Mouse (Mus musculus) lung, adult 2 months (tissue): ENCODE measurements around the gene Ddx25.

Source experiments
- CTCF ChIP-seq: fragments of 200-500 bp; IDR thresholded peaks from 2 replicates; pipeline ENCODE4 v1.5.1; 2011; ENCODE audit warnings: mild to moderate bottlenecking, low read length, control low read depth; ENCODE audit not compliant: insufficient read depth
- POLR2A ChIP-seq: fragments of 200-500 bp; IDR thresholded peaks from 2 replicates; pipeline ENCODE4 v1.6.1; 2011; ENCODE audit warnings: low read depth, mild to moderate bottlenecking, control low read depth, low read length, borderline replicate concordance; ENCODE audit errors: extremely low read depth

DNA sequence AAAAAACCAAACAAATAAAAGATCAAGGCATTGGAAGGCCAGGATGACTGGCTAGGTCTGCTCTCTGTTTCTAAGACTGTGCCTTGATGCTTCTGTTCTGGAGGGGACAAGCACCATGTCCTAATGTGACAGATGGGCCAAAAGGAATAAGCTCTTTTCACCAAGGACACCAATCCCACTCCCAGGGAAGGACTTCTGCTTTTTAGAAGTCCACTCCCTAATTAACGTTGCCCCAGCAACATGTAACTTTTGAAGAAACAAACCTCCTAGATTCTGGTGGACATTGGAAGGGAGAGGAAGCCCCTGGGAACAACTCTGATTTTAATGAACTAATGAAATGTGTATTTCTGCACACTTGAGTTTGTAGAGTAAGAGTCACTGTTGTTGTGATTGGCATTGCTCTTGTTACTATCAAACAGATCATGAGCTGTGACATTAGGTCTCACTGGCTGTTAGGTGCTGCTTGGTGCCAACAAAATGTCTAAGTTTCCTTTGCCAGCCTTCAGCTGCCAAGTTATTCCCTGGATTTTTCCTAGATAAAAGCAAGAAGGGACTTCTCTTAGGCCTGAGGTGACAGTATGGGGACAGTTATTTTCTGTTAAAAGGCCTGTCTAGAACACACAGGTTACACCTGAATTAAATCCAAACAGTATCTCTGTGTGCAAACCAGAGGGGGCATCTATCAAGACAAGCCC is 35.4 kb downstream of the Ddx25 start:
- no peak for TF ChIP-seq POLR2A
- TF ChIP-seq CTCF = no peak
